Mouse (Mus musculus): ENCODE measurements around the gene Cd37. TPM values are rescaled to one million over a fixed set of nuclear protein-coding genes. Genes with fewer than 3 reads are reported as not detected.
"Not testable (repeated sequence)": the region's sequence is repeated elsewhere in the genome, so short reads cannot be mapped to it uniquely, and the experiment has no call there.

Gene Cd37
- total RNA-seq (2021): 1 to 10 TPM; 4.1 to 6.2 TPM
- long read RNA-seq, experiment 1, partial matches to known transcripts: 1 of 5 reads
- long read RNA-seq, experiment 1, other reads (novel, unspliced or antisense): 2 of 5 reads
- long read RNA-seq, experiment 2, partial matches to known transcripts: 0 of 4 reads
- long read RNA-seq, experiment 2, other reads (novel, unspliced or antisense): 3 of 4 reads

GRCm38 (mm10) chr7:45238723-45239496 lies at the start of gene Cd37:
Cd37 (minus strand) TSS chr7:45239115.
- no peak for DNase-seq (ENCODE audit: low spot score in 2 of 2)

GRCm38 (mm10) chr7:45286486-45286885 lies 47.6 kb upstream of the Cd37 start:
- DNase-seq (ENCODE audit: low spot score in 2 of 2): no peak

- DNase-seq (ENCODE audit: low spot score in 2 of 2): peak; percentile 52 to 57
Observed at GRCm38 (mm10) chr7:45277136-45277760, 38.3 kb upstream of the Cd37 start, which contains the start of gene Slc6a21. Slc6a21 (plus strand) TSS chr7:45277513.

GRCm38 (mm10) chr7:45273672-45274071 lies 34.8 kb upstream of the Cd37 start:
- no peak for DNase-seq (ENCODE audit: low spot score in 2 of 2)

- no peak for DNase-seq (ENCODE audit: low spot score in 2 of 2)
Observed at GRCm38 (mm10) chr7:45272786-45273412, 34.0 kb upstream of the Cd37 start.

GRCm38 (mm10) chr7:45265518-45265917 lies 26.6 kb upstream of the Cd37 start:
- DNase-seq (ENCODE audit: low spot score in 2 of 2): no peak

- no peak for DNase-seq (ENCODE audit: low spot score in 2 of 2)
Observed at GRCm38 (mm10) chr7:45264348-45264747, 25.4 kb upstream of the Cd37 start.

GRCm38 (mm10) chr7:45263006-45263607 lies 24.2 kb upstream of the Cd37 start:
- DNase-seq (ENCODE audit: low spot score in 2 of 2): no peak

GRCm38 (mm10) chr7:45262266-45262665 lies 23.4 kb upstream of the Cd37 start:
- DNase-seq (ENCODE audit: low spot score in 2 of 2): no peak

GRCm38 (mm10) chr7:45259281-45259680 lies 20.4 kb upstream of the Cd37 start:
- no peak for DNase-seq (ENCODE audit: low spot score in 2 of 2)

- DNase-seq (ENCODE audit: low spot score in 2 of 2): no peak
Observed at GRCm38 (mm10) chr7:45257063-45257840, 18.3 kb upstream of the Cd37 start.

GRCm38 (mm10) chr7:45255822-45256221 lies 16.9 kb upstream of the Cd37 start:
- not testable (repeated sequence) for DNase-seq (ENCODE audit: low spot score in 2 of 2)

GRCm38 (mm10) chr7:45253806-45254205 lies 14.9 kb upstream of the Cd37 start:
- DNase-seq (ENCODE audit: low spot score in 2 of 2): no peak

GRCm38 (mm10) chr7:45247666-45248065 lies 8.8 kb upstream of the Cd37 start:
- no peak for DNase-seq (ENCODE audit: low spot score in 2 of 2)

GRCm38 (mm10) chr7:45241389-45241749 lies 2.5 kb upstream of the Cd37 start:
- no peak for DNase-seq (ENCODE audit: low spot score in 2 of 2)

- no peak for DNase-seq (ENCODE audit: low spot score in 2 of 2)
Observed at GRCm38 (mm10) chr7:45240633-45241388, 1.9 kb upstream of the Cd37 start, which contains the start of gene Slc6a16. Slc6a16 (plus strand) TSS chr7:45241085.

- no peak for DNase-seq (ENCODE audit: low spot score in 2 of 2)
Observed at GRCm38 (mm10) chr7:45240109-45240508, 1.2 kb upstream of the Cd37 start.

GRCm38 (mm10) chr7:45237747-45238699 lies 892 bp downstream of the Cd37 start:
- DNase-seq (ENCODE audit: low spot score in 2 of 2): no peak

All from adrenal gland, postnatal 4 days (tissue).